Mouse (Mus musculus) ES-E14 (cell line): Measurements from ENCODE around the gene Pcsk5.

Experiments
- MAFK ChIP-seq: IDR thresholded peaks from 2 replicates; pipeline ENCODE4 v1.6.1; 2014; ENCODE audit warnings: mild to moderate bottlenecking, low read depth, low read length, inconsistent platforms; ENCODE audit not compliant: insufficient read depth
- ZNF384 ChIP-seq: IDR thresholded peaks from 2 replicates; pipeline ENCODE4 v1.6.1; 2012; ENCODE audit warnings: low read depth, low read length, inconsistent platforms

DNA sequence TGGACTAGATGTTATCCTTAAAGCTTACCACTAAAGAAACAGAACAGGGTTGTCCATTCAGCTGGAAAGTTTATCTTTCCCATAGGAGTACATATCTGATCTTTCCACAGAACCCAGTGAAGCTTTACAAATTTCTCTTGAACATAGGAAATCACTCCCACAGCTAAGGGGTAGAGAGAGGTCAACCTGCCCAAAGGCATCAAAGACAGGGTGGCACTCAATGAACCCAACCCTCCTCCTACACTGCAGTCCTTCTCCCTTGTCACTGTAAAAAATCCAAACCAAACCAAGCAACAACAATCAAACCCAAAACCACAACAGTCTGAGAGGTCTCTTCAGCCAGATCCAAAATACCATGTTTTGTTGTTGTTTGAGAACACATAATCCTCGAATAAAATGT, 311.9 kb downstream of the Pcsk5 start:
- TF ChIP-seq ZNF384 (no peak), MAFK (no peak)
